Mouse (Mus musculus) stomach, embryonic 14.5 days (tissue): ENCODE data around the gene Atpaf2. TPM values are rescaled to one million over a fixed set of nuclear protein-coding genes. Genes with fewer than 3 reads are reported as not detected.
A peak's percentile ranks its signal among the peaks of the same experiment; 100 is the strongest.
"Not testable (repeated sequence)": the region's sequence is repeated elsewhere in the genome, so short reads cannot be mapped to it uniquely, and the experiment has no call there.

Experiments used
- ATAC-seq: fragments of 200-750 bp; cut with Nextera tagmentation; 2 replicates; pipeline ENCODE4 v1.8.0; 2017; ENCODE audit warnings: low read depth, moderate TSS enrichment; ENCODE audit not compliant: insufficient number of reproducible peaks, insufficient read depth, low FRiP score
- H3K27ac ChIP-seq: fragments of 300-500 bp; sonication (generic); 2 replicates; pipeline ENCODE4 v1.5.1; 2014; ENCODE audit warnings: mild to moderate bottlenecking, low read length, moderate library complexity, mixed read lengths
- H3K27me3 ChIP-seq: fragments of 300-500 bp; sonication (generic); 2 replicates; pipeline ENCODE4 v1.6.1; 2014; ENCODE audit warnings: low read length, control low read depth, mixed read lengths; ENCODE audit not compliant: control insufficient read depth, insufficient read depth
- H3K36me3 ChIP-seq: fragments of 300-500 bp; sonication (generic); 2 replicates; pipeline ENCODE4 v1.6.1; 2014; ENCODE audit warnings: mild to moderate bottlenecking, control low read depth, low read length, moderate library complexity, mixed read lengths; ENCODE audit not compliant: control insufficient read depth, insufficient read depth
- H3K4me1 ChIP-seq: fragments of 300-500 bp; sonication (generic); 2 replicates; pipeline ENCODE4 v1.6.1; 2014; ENCODE audit warnings: low read length, control low read depth, mixed read lengths; ENCODE audit not compliant: control insufficient read depth, insufficient read depth
- H3K4me2 ChIP-seq: fragments of 300-500 bp; sonication (generic); replicated peaks from 2 replicates; pipeline ENCODE4 v1.6.1; 2014; ENCODE audit warnings: low read depth, low read length, control low read depth
- H3K4me3 ChIP-seq: fragments of 300-500 bp; sonication (generic); 2 replicates; pipeline ENCODE4 v1.5.1; 2014; ENCODE audit warnings: low read depth, low read length, control low read depth
- H3K9ac ChIP-seq: fragments of 300-500 bp; sonication (generic); replicated peaks from 2 replicates; pipeline ENCODE4 v1.6.1; 2014; ENCODE audit warnings: low read depth, mild to moderate bottlenecking, control low read depth, low read length, moderate library complexity, mixed read lengths
- H3K9me3 ChIP-seq: fragments of 300-500 bp; sonication (generic); 2 replicates; pipeline ENCODE4 v1.6.1; 2016; ENCODE audit warnings: low read depth, low read length, control low read depth; ENCODE audit not compliant: control insufficient read depth
- WGBS: fragments of 180-500 bp; shearing (Covaris S2); extraction: QIAGEN DNeasy Blood & Tissue Kit; methylation state at CpG from one replicate; pipeline ENCODE4 v1.1.7; 2014; 5-methylcytosine and 5-hydroxymethylcytosine counted together
- polyA plus RNA-seq: library from polyadenylated mRNA; unstranded; fragments of >200 nt; fragmentation: Nextera tagmentation; extraction: Ambion mirVana; gene quantifications from 2 replicates; pipeline ENCODE4 v1.2.1, GENCODE M21; 2014

Gene Atpaf2
- polyA plus RNA-seq, 1 experiment from 2014 or later: 50.7 TPM

DNA sequence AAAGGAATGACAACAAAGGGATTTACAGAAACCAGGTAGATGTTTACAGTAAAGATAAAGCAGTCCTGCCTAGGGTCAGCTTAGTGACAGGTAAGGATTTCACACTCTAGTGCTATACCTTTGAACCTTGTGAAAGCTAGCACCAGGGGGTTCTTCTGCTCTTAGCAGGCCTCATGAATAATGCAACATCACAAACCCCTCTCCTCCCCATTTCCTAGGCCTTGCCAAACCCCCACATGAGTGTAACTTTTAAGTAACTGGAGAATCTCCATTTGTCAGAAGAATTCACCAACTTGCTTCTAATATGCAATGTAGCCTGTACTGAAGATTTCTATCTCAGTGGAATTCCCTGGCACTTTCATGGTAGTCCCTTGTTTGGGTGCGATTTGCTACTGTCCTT lies 21.4 kb upstream of the Atpaf2 start:
- 15% methylated on average over 1 of the region's 1 CpGs for WGBS

DNA sequence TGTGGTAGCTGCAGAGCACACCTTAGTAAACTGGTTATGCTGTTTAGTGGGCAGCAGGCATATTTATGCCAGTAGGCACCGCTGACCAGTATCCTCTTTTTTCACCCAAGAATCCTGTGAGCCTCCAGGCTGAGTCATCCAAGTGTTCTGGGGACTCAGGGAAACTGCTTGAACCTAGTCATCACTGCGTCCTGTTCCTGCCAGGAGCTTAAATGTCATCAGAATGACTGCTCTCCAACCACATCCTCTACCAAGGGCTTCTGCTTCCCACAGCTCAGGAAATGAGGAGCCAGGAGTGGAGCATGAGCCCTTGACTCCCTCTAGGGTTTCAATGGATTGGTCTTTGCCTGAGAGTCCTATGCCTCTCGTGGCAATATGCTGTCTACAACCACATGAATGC lies 18.4 kb upstream of the Atpaf2 start:
- Histone ChIP-seq H3K4me3 (no peak overlapping the region), H3K9me3 (no peaks in the 10 kb centered on the region), H3K27me3 (no peaks in the 10 kb centered on the region), H3K4me1 (no peaks in the 10 kb centered on the region), H3K36me3 (peaks cover 46% of the 10 kb centered on the region), H3K9ac (no peak overlapping the region), H3K27ac (no peak overlapping the region), H3K4me2 (no peak overlapping the region)
- no peak for ATAC-seq
- WGBS: 87% methylated on average over 3 of the region's 3 CpGs

More for the DNA sequence above, 21.4 kb upstream of the Atpaf2 start:
- not testable (repeated sequence) for H3K4me3 ChIP-seq, H3K9ac ChIP-seq, ATAC-seq, H3K27me3 ChIP-seq, H3K4me2 ChIP-seq, H3K4me1 ChIP-seq, H3K27ac ChIP-seq, H3K9me3 ChIP-seq
- peaks cover 58% of the 10 kb centered on the region for H3K36me3 ChIP-seq

DNA sequence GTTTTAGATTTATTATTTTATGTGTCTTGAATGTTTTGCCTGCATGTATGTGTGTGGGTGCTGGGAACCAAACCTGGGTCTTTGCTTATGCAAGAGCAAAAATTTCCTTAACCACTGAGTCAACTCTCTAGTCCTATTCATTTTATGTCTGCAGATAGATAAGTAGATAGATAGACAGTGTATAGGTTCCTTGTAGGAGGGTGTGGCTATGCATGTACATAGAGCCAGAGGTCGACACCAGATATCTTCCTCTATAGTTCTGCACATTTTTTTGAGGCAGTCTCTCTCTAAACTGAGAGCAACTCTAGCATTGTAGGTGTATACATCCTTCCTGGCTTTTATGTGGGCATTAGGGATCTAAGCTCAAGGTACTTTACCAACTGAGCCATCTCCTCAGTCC lies 16.9 kb upstream of the Atpaf2 start:
- 87% methylated on average over 1 of the region's 1 CpGs for WGBS
- ATAC-seq: no peak
- no peaks in the 10 kb centered on the region for H3K27me3 ChIP-seq
- no peak overlapping the region for H3K9ac ChIP-seq
- no peaks in the 10 kb centered on the region for H3K4me1 ChIP-seq
- H3K36me3 ChIP-seq: peaks cover 44% of the 10 kb centered on the region
- no peaks in the 10 kb centered on the region for H3K9me3 ChIP-seq
- no peak overlapping the region for H3K27ac ChIP-seq
- H3K4me3 ChIP-seq: no peak overlapping the region
- H3K4me2 ChIP-seq: no peak overlapping the region

DNA sequence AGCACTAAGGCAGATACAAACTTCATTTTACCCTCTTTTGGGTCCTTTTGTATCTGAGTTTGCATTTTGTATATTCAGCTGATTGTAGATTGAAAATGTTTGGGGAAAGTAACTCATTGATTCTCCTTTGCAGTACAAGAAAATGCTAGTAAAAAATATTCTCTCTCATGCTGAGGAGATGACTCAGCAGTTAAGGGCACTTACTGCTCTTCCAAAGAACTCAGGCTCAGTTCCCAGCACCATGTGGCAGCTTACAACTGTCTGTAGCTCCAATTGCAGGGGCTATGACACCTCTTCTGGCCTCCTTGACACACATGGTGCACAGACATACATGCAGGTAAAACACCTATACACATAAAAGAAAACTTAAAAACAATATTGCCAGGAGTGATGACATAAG lies 15.2 kb upstream of the Atpaf2 start:
- Histone ChIP-seq H3K27ac (no peak overlapping the region), H3K4me2 (no peak overlapping the region), H3K4me1 (no peaks in the 10 kb centered on the region), H3K4me3 (no peak overlapping the region), H3K9me3 (no peaks in the 10 kb centered on the region), H3K27me3 (no peaks in the 10 kb centered on the region), H3K9ac (no peak overlapping the region), H3K36me3 (peaks cover 44% of the 10 kb centered on the region)
- no peak for ATAC-seq

DNA sequence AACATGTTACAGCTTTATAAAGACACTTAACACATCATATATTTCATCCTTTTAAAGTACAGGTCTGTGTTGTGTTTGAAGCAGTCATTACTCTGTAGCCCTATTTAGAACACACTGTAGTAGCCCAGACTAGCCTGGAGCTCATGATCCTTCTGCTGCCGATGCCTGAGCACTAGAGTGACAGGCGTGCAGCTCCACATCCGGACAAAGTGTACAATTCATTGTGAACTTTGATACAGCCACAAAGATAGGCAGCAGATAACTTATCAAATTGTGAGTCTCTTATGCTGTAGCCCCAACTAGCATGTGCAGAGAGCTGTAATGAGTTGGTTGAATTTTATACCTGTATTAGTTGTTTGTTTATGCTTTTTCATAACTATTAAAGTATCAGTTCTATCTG lies 9.4 kb upstream of the Atpaf2 start:
- no peak overlapping the region for H3K27ac ChIP-seq
- no peaks in the 10 kb centered on the region for H3K27me3 ChIP-seq
- no peak for ATAC-seq
- WGBS: 93% methylated on average over 3 of the region's 3 CpGs
- no peaks in the 10 kb centered on the region for H3K9me3 ChIP-seq
- H3K4me3 ChIP-seq: no peak overlapping the region
- H3K36me3 ChIP-seq: peaks cover 23% of the 10 kb centered on the region
- H3K4me2 ChIP-seq: no peak overlapping the region
- no peak overlapping the region for H3K9ac ChIP-seq
- no peaks in the 10 kb centered on the region for H3K4me1 ChIP-seq

DNA sequence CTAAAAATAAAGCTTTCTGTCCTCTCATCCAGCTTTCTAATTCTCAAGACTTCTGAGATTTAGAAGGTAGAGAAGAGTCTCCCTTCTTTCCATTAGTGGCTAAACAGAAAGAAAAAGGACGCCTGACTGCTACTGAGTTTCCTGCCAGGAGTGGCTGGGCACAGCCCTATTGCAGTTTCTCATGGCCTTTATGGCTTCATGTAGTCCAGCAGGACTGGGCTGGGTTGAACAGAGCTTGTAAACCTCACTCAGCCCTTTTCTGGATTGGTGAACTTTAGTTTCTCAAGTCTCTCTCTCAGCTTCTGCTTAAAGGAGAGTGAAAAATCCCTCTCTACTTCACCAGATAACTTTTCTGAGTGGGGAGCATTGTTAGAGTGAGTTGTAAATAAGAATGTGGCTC lies 8.2 kb upstream of the Atpaf2 start:
- H3K27ac ChIP-seq: no peak overlapping the region
- H3K9me3 ChIP-seq: no peaks in the 10 kb centered on the region
- 77% methylated on average over 1 of the region's 1 CpGs for WGBS
- ATAC-seq: no peak
- no peak overlapping the region for H3K4me2 ChIP-seq
- no peak overlapping the region for H3K4me3 ChIP-seq
- no peaks in the 10 kb centered on the region for H3K4me1 ChIP-seq
- H3K9ac ChIP-seq: no peak overlapping the region
- no peaks in the 10 kb centered on the region for H3K27me3 ChIP-seq
- peaks cover 20% of the 10 kb centered on the region for H3K36me3 ChIP-seq

DNA sequence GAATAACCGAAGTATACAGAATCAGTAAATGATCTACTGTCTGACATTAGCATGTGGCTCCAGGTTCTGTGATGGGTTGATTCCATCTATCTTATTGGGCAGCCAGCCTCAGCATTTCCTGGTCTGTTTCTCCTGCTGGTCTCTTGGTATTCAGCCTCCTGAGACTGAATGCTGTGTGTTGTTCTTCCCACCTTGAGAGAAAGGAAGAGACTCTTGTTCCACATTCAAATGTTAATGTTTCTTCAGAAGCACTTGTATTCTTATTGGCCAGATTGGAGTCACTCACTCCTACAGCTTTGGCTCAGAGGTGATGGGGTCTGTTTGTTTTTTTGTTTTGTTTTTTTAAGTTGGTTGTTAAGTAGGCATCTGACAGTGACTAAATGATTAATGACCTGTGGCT lies 4.7 kb upstream of the Atpaf2 start:
- peaks cover 10% of the 10 kb centered on the region for H3K4me1 ChIP-seq
- H3K27ac ChIP-seq: no peak overlapping the region
- H3K4me3 ChIP-seq: no peak overlapping the region
- 90% methylated on average over 1 of the region's 1 CpGs for WGBS
- no peaks in the 10 kb centered on the region for H3K9me3 ChIP-seq
- no peaks in the 10 kb centered on the region for H3K27me3 ChIP-seq
- no peak overlapping the region for H3K9ac ChIP-seq
- ATAC-seq: no peak
- H3K4me2 ChIP-seq: no peak overlapping the region
- H3K36me3 ChIP-seq: peaks cover 11% of the 10 kb centered on the region; the same call in 1 of the 2 replicates

DNA sequence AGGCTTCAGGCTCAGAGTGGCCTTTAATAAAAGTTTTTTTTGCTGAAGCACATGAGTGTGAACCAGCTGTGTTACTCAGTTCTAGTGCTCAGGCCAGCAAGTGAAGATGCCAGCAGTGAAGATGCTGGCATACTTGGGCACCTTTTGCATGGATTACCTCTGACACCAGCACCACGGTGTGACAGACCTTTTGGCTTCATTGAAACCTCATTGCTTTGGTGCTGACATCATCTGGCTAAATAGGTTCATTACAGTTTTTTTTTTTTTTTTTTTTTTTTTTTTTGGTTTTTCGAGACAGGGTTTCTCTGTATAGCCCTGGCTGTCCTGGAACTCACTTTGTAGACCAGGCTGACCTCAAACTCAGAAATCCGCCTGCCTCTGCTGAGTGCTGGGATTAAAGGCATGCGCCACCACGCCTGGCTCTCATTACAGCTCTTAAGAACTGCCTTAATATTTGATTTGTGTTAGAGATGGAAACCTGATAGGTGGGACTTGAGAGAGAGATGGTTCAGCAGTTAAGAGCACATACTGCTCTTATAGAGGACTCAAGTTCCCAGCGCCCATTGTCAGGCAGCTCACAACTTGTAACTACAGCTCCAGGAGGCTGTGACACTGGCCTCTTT lies 3.9 kb upstream of the Atpaf2 start:
- Histone ChIP-seq H3K4me3 (no peak overlapping the region), H3K4me2 (no peak overlapping the region), H3K9ac (no peak overlapping the region), H3K27ac (no peak overlapping the region), H3K36me3 (peaks cover 5% of the 10 kb centered on the region; the same call in 1 of the 2 replicates), H3K27me3 (no peaks in the 10 kb centered on the region), H3K9me3 (no peaks in the 10 kb centered on the region), H3K4me1 (peaks cover 10% of the 10 kb centered on the region)
- WGBS: 67% methylated on average over 5 of the region's 6 CpGs
- no peak for ATAC-seq

DNA sequence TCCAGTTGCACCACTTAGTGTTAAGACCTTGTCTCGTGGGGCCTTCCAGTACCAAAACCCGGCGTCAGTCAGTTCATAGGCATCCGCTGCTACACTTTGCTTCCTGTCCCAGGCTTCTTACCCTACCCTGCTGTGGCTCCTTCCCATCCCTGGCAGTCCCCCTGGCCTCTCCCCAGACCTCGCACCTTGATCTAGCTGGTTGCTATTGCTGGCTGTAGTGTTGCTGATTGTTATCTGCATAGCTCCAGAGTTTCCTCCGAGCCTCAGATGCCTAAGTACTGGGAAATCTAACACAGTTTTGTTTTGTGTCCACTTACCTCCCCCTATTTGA lies 181 bp upstream of the Atpaf2 start:
- no peaks in the 10 kb centered on the region for H3K9me3 ChIP-seq
- peak overlapping the region; percentile 87 for H3K9ac ChIP-seq
- H3K36me3 ChIP-seq: no peaks in the 10 kb centered on the region
- H3K4me3 ChIP-seq: peak overlapping the region; percentile 97
- H3K27me3 ChIP-seq: no peaks in the 10 kb centered on the region
- H3K27ac ChIP-seq: no peak overlapping the region; the same call in 1 of the 2 replicates
- 8% methylated on average over 6 of the region's 6 CpGs for WGBS
- ATAC-seq: no peak
- peaks cover 19% of the 10 kb centered on the region for H3K4me1 ChIP-seq
- H3K4me2 ChIP-seq: peak overlapping the region; percentile 97
